Mouse (Mus musculus) olfactory bulb, adult 2 months (tissue): ENCODE measurements around the gene Prex1.

Experiments
- CTCF ChIP-seq: fragments of 200-500 bp; IDR thresholded peaks from 2 replicates; pipeline ENCODE4 v1.5.1; 2012; ENCODE audit warnings: low read depth, mild to moderate bottlenecking, low read length, moderate library complexity; ENCODE audit not compliant: insufficient read depth
- POLR2A ChIP-seq: fragments of 200-500 bp; IDR thresholded peaks from 2 replicates; pipeline ENCODE4 v1.6.1; 2012; ENCODE audit warnings: mild to moderate bottlenecking, low read depth, low read length, moderate library complexity; ENCODE audit not compliant: insufficient read depth

- TF ChIP-seq CTCF (no peak), POLR2A (no peak)
Observed at GRCm38 (mm10) chr2:166675588-166676444, 37.8 kb downstream of the Prex1 start.
